Mouse (Mus musculus) frontal cortex, postnatal 25 days (tissue): ENCODE results near the gene Gfi1.

Source experiments
- DNase-seq, 2 experiments: peaks; one replicate each; pipeline ENCODE4 v3.0.0; 2022; ENCODE audit warnings: low spot score in 2 of 2

Gene Gfi1

GRCm38 (mm10) chr5:107725435-107726261, at the start of gene Gfi1:
Gene Gfi1, minus strand, starts transcription at chr5:107726036.
- no peak for DNase-seq

- DNase-seq = no peak
Measured at GRCm38 (mm10) chr5:107772049-107772448, 46.2 kb upstream of the Gfi1 start.

GRCm38 (mm10) chr5:107768224-107768623, 42.4 kb upstream of the Gfi1 start:
- no peak for DNase-seq

GRCm38 (mm10) chr5:107765946-107766345, 40.1 kb upstream of the Gfi1 start:
- no peak for DNase-seq

GRCm38 (mm10) chr5:107764486-107764885, 38.6 kb upstream of the Gfi1 start:
- no peak for DNase-seq

- DNase-seq = no peak
Measured at GRCm38 (mm10) chr5:107763674-107764073, 37.8 kb upstream of the Gfi1 start.

- no peak for DNase-seq
Measured at GRCm38 (mm10) chr5:107759121-107759520, 33.3 kb upstream of the Gfi1 start.

- DNase-seq = no peak
Measured at GRCm38 (mm10) chr5:107756072-107756471, 30.2 kb upstream of the Gfi1 start.

- no peak for DNase-seq
Measured at GRCm38 (mm10) chr5:107754740-107755139, 28.9 kb upstream of the Gfi1 start.

- no peak for DNase-seq
Measured at GRCm38 (mm10) chr5:107753656-107754055, 27.8 kb upstream of the Gfi1 start.

GRCm38 (mm10) chr5:107749229-107749916, 23.5 kb upstream of the Gfi1 start:
- no peak for DNase-seq

GRCm38 (mm10) chr5:107739023-107739422, 13.2 kb upstream of the Gfi1 start:
- DNase-seq = no peak

GRCm38 (mm10) chr5:107738296-107738695, 12.5 kb upstream of the Gfi1 start:
- no peak for DNase-seq

GRCm38 (mm10) chr5:107736171-107736570, 10.3 kb upstream of the Gfi1 start:
- no peak for DNase-seq

- DNase-seq = no peak
Measured at GRCm38 (mm10) chr5:107731844-107732243, 6.0 kb upstream of the Gfi1 start.

- no peak for DNase-seq
Measured at GRCm38 (mm10) chr5:107731408-107731807, 5.6 kb upstream of the Gfi1 start.

- no peak for DNase-seq
Measured at GRCm38 (mm10) chr5:107727007-107727402, 1.2 kb upstream of the Gfi1 start.

- DNase-seq = no peak
Measured at GRCm38 (mm10) chr5:107726281-107727006, 608 bp upstream of the Gfi1 start.

- no peak for DNase-seq
Measured at GRCm38 (mm10) chr5:107724661-107725434, 988 bp downstream of the Gfi1 start.

- DNase-seq = no peak
Measured at GRCm38 (mm10) chr5:107723541-107724511, 2.0 kb downstream of the Gfi1 start.
